Mouse (Mus musculus) C2C12 (cell line): Measurements from ENCODE around the gene Uqcc1.

Experiments used
- CEBPB ChIP-seq: IDR thresholded peaks from one replicate; pipeline ENCODE4 v1.6.1; 2011; ENCODE audit warnings: low read depth, mild to moderate bottlenecking, control low read depth, moderate library complexity
- CTCF ChIP-seq: IDR thresholded peaks from one replicate; pipeline ENCODE4 v1.5.1; 2011; ENCODE audit not compliant: control insufficient read depth, insufficient read depth, insufficient read length
- FOSL1 ChIP-seq: IDR thresholded peaks from one replicate; pipeline ENCODE4 v1.8.0; 2011; ENCODE audit warnings: mild to moderate bottlenecking, low read length; ENCODE audit not compliant: poor library complexity, insufficient read depth, severe bottlenecking
- MAX ChIP-seq: IDR thresholded peaks from one replicate; pipeline ENCODE4 v1.6.1; 2011; ENCODE audit warnings: mild to moderate bottlenecking, control low read depth
- MYOD1 ChIP-seq: IDR thresholded peaks from one replicate; pipeline ENCODE4 v1.6.1; 2011; ENCODE audit warnings: low read depth; ENCODE audit not compliant: control insufficient read depth, insufficient read length
- MYOG ChIP-seq: IDR thresholded peaks from one replicate; pipeline ENCODE4 v1.6.1; 2011; ENCODE audit not compliant: control insufficient read depth, insufficient read length; ENCODE audit errors: extremely low read depth
- USF1 ChIP-seq: IDR thresholded peaks from one replicate; pipeline ENCODE4 v1.6.1; 2011; ENCODE audit warnings: low read depth, mild to moderate bottlenecking, control low read depth, moderate library complexity

DNA sequence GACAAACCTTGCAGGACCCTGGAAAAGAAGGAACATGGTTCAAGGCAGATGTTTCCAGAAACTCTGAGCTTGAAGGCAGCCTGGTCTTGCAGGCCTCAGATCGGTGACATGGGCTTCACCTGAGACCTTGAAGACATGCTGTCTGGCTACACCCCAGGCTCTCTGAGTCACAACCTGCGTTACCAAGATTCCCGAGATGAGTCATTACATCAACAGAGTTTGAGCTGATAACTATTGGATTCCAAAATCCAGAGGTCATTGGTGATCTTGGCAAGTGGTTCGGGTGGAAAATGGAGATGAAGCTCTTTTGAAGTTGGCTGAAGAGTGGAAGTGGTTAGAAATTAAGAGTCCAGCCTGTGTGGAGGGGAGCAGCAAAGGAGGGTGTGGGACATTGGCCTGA is 120.5 kb downstream of the Uqcc1 start:
- TF ChIP-seq MAX (peak; percentile 25), USF1 (no peak), MYOD1 (no peak), CTCF (no peak), MYOG (no peak), FOSL1 (peak; percentile 83), CEBPB (no peak)
